Mouse (Mus musculus): Measurements from ENCODE around the gene Clstn1. TPM values are rescaled to one million over a fixed set of nuclear protein-coding genes. Genes with fewer than 3 reads are reported as not detected.

Gene Clstn1
- polyA plus RNA-seq, 1 experiment from 2014 or later: 22.7 TPM

DNA sequence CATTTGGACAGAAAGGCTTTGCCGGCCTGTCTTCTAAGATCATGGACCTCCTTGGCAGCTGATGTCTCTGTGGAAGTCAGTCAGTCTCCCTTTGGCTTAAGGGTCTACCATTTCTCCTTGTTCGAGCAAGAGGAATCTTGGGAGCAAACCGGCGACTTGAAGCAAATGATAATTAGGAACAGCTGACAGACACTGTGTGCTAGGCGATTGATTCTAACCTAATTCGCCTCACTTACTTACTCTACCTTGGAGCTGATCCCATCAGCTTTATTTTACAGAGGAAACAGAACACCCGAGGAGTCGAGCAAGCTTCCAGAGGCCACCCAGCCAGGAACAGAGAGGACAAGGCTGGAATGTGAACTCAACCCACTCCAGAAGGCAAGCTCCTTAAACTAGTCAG is 105.1 kb downstream of the Clstn1 start:
- Histone ChIP-seq H3K27me3 (peaks cover 9% of the 10 kb centered on the region; the same call in 1 of the 2 replicates), H3K4me2 (no peak overlapping the region), H3K9ac (no peak overlapping the region), H3K4me3 (no peak overlapping the region), H3K9me3 (replicated peaks) (no peaks in the 10 kb centered on the region), H3K4me1 (no peaks in the 10 kb centered on the region), H3K36me3 (ENCODE audit: poor library complexity, severe bottlenecking) (no peaks in the 10 kb centered on the region), H3K27ac (no peak overlapping the region)
- ATAC-seq: no peak
- WGBS: 86% methylated on average over 8 of the region's 8 CpGs

DNA sequence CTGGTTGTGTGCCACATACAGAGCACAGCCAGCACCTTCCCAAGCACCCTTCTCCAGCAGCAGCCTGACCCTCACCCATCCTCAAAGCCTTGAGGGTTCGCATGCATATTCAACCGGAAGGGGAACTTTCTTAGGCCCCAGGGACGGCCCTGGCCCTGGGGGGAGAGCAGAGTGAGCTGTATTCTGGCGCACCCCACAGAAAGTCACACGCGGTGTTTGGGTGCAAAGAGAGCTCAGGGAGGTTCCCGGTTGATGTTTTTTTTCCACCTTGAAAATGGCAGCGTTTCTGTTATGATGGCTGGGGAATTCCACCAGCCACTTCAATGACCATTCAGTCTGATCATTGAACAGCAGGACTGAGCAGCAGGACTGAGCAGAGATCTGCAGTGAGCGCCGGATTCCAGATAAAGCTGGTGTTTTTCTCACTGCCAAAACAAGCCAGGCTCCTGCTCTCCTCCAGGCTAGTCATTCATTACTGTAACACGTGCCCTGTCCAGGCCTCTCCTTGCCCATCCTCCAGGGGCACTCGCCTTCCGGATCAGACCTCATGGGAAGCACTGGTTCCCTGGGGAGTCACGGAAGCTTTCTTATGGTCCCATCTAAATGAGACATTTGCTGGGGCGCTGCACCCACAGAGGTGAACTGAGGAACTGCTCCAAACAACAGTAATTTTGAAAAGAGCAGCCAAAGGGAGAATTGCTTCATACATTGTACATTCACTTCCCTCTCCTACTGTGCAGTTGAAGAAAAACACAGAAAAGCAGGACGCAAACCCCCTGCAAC is 110.1 kb downstream of the Clstn1 start:
- Histone ChIP-seq H3K36me3 (ENCODE audit: poor library complexity, severe bottlenecking) (no peaks in the 10 kb centered on the region), H3K9me3 (replicated peaks) (no peaks in the 10 kb centered on the region), H3K27ac (peak overlapping the region; percentile 12; the same call in 1 of the 2 replicates), H3K27me3 (peaks cover 38% of the 10 kb centered on the region), H3K4me1 (peaks cover 10% of the 10 kb centered on the region), H3K4me2 (no peak overlapping the region), H3K4me3 (no peak overlapping the region), H3K9ac (no peak overlapping the region)
- no peak for ATAC-seq
- 37% methylated on average over 16 of the region's 16 CpGs for WGBS

DNA sequence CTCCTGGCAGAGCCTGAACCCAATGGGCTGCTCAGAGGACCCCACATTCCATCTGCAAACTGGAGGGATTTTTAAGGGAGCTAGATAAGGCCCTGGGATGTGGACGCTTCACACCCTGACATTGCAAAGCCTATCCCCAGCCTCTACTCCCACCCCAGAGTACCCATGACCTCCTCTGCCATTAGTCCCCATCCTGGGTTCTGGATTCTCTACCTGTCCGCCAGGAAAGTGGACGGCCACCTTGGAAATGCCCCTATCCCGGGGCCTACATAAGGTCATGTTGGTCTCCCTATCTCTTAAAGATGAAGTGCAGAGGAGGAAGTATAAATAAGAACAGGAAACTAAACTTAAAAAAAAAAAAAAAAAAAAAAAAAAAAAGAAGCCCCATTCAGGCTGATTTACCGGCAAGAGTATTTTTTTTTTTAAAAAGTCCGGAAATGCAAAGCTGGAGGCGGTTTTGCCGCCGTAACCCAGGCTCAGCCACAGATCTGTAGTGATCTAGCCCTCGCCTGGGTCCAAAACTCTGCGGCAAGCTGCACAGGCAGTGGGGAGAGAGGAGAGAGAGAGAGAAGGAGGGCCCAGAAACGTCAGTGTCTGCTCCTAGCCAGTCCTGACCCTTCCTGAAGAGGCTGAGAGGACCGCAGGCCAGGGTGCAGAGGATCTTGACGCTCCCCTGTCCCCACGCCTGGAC is 111.4 kb downstream of the Clstn1 start:
- Histone ChIP-seq H3K27me3 (peaks cover 38% of the 10 kb centered on the region), H3K4me3 (peak overlapping the region; percentile 47), H3K4me2 (peak overlapping the region; percentile 76), H3K4me1 (peaks cover 10% of the 10 kb centered on the region), H3K36me3 (ENCODE audit: poor library complexity, severe bottlenecking) (no peaks in the 10 kb centered on the region), H3K9me3 (replicated peaks) (no peaks in the 10 kb centered on the region), H3K27ac (no peak overlapping the region), H3K9ac (peak overlapping the region; percentile 68)
- WGBS: 21% methylated on average over 15 of the region's 15 CpGs
- no peak for ATAC-seq

DNA sequence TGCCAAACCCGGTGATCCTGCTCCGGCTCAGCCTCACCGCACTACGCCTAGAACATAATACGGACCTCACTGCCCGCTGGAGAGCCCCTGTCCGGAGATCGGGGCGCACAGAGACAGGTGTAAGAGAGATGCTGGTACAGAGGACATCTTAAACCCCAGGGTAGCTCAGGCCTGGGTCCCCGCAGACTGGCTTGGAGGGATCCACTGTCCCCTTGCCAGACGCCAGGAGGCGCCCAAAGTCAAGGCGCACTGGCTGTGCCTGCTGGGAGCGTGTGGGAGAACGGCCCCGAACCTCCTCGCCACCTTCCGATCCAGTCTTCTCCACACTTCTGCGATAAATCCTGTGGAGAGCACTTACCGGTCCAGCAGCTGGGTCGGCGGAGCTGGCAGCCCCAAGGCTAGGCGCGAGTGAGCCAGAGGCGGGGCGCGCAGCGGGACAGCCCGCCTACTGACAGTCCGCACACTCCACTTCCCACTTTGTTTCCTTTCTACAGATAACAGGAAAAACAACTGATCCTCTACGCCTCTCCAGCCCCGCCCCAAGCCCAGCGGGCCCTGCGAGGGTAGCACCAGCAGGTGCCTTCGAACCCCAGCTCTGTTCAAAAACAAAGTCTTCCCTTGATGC is 112.0 kb downstream of the Clstn1 start:
- ATAC-seq: peak; percentile 84
- Histone ChIP-seq H3K9me3 (replicated peaks) (no peaks in the 10 kb centered on the region), H3K27me3 (peaks cover 38% of the 10 kb centered on the region), H3K4me1 (peaks cover 10% of the 10 kb centered on the region), H3K36me3 (ENCODE audit: poor library complexity, severe bottlenecking) (no peaks in the 10 kb centered on the region), H3K9ac (peak overlapping the region; percentile 68), H3K4me2 (peak overlapping the region; percentile 76), H3K27ac (no peak overlapping the region), H3K4me3 (peak overlapping the region; percentile 47)
- under 1% methylated on average over 35 of the region's 35 CpGs for WGBS

Small RNAs within 50 kb of the gene (microRNA-seq; reads per million reads assigned to microRNA genes)
- gene Mir5616 (1.9 reads per million), gene Mir7023 (not detected)

Other genes with a start within 250 kb of the Clstn1 start
- gene Ube4b, start 159.7 kb upstream of the Clstn1 start, polyA plus RNA-seq (2015; fragmentation: Nextera tagmentation; extraction: Ambion mirVana): 47.4 and 53.0 TPM in 2 replicates
- not detected in 2 replicates for gene Rbp7, start 131.5 kb upstream of the Clstn1 start, polyA plus RNA-seq (2015; fragmentation: Nextera tagmentation; extraction: Ambion mirVana)
- gene Tmem274, start 109.1 kb upstream of the Clstn1 start, polyA plus RNA-seq (2015; fragmentation: Nextera tagmentation; extraction: Ambion mirVana): 0.28 and 0.62 TPM in 2 replicates
- 11.8 and 15.7 TPM in 2 replicates for gene Nmnat1, start 101.3 kb upstream of the Clstn1 start, polyA plus RNA-seq (2015; fragmentation: Nextera tagmentation; extraction: Ambion mirVana)
- gene Lzic, start 101.2 kb upstream of the Clstn1 start, polyA plus RNA-seq (2015; fragmentation: Nextera tagmentation; extraction: Ambion mirVana): 50.3 and 59.4 TPM in 2 replicates
- 80.2 and 81.2 TPM in 2 replicates for gene Ctnnbip1, start 68.2 kb upstream of the Clstn1 start, polyA plus RNA-seq (2015; fragmentation: Nextera tagmentation; extraction: Ambion mirVana)
- gene Pik3cd, start 116.1 kb downstream of the Clstn1 start, polyA plus RNA-seq (2015; fragmentation: Nextera tagmentation; extraction: Ambion mirVana): 8.0 and 9.0 TPM in 2 replicates
- 31.0 and 34.6 TPM in 2 replicates for gene Tmem201, start 151.6 kb downstream of the Clstn1 start, polyA plus RNA-seq (2015; fragmentation: Nextera tagmentation; extraction: Ambion mirVana)
- 13.8 and 15.5 TPM in 2 replicates for gene Slc25a33, start 187.8 kb downstream of the Clstn1 start, polyA plus RNA-seq (2015; fragmentation: Nextera tagmentation; extraction: Ambion mirVana)

Data from forebrain, embryonic 13.5 days (tissue).